ENCODE assay signal across 8 mouse cellular contexts in the genomic region with DNA sequence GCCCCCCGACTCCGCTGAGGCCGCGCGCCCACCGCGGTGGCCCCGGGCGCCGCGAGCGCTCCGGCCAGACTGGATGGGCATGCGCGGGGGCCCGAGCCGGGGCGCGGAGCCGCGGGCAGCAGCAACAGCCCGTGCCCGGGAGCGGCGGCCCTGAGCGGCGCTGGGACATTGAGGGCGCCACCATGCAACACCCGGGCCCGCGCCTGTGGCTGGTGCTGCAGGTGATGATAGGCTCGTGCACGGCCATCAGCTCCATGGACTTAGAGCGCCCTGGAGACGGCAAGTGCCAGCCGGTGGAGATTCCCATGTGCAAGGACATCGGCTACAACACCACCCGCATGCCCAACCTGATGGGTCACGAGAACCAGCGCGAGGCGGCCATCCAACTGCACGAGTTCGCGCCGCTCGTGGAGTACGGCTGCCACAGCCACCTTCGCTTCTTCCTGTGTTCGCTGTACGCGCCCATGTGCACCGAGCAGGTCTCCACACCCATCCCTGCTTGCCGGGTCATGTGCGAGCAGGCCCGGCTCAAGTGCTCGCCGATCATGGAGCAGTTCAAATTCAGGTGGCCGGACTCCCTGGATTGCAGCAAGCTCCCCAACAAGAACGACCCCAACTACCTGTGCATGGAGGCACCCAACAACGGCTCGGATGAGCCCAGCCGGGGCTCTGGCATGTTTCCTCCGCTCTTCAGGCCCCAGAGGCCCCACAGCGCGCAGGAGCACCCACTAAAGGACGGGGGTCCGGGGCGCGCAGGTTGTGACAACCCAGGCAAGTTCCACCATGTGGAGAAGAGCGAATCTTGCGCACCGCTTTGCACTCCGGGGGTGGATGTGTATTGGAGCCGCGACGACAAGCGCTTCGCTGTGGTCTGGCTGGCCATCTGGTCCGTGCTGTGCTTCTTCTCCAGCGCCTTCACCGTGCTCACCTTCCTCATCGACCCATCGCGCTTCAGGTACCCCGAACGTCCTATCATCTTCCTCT. TPM values are rescaled to one million over a fixed set of nuclear protein-coding genes. Genes with fewer than 3 reads are reported as not detected.
DNase-seq lines count a peak whose midpoint lies in the region; ATAC-seq and TF ChIP-seq lines count a peak whose summit lies in the region.

No protein-coding gene starts in this region.

- under 1% methylated on average over 87 of the region's 87 CpGs for WGBS in hindbrain, embryonic 13.5 days
- under 1% methylated on average over 83 of the region's 87 CpGs for WGBS in liver, postnatal 0 days (ENCODE audit: insufficient replicate concordance)

- 0 out of 2 replicates have a peak, but pooled peaks have one; percentile 13 for ATAC-seq in frontal cortex, adult (ENCODE audit: low TSS enrichment)
- ATAC-seq in hindbrain, embryonic 13.5 days (ENCODE audit: low FRiP score), result 0 out of 2 replicates have a peak, but pooled peaks have one; percentile 12
- ATAC-seq in liver, postnatal 0 days, result no peak

- no peak for TF ChIP-seq CTCF in liver, postnatal 0 days (IDR thresholded peaks at IDR 0.05; ENCODE audit: low read depth)

- no peaks in the 10 kb centered on the region for H3K36me3 ChIP-seq in hindbrain, embryonic 13.5 days
- no peaks in the 10 kb centered on the region for H3K36me3 ChIP-seq in liver, postnatal 0 days (replicated peaks; ENCODE audit: insufficient read depth, low read length)

- H3K9me3 ChIP-seq in hindbrain, embryonic 13.5 days, result no peaks in the 10 kb centered on the region
- H3K9me3 ChIP-seq in liver, postnatal 0 days (ENCODE audit: low read length), result no peaks in the 10 kb centered on the region

- H3K4me2 ChIP-seq in hindbrain, embryonic 13.5 days, result peak overlapping the region; percentile 92
- H3K4me2 ChIP-seq in liver, postnatal 0 days (ENCODE audit: low read depth, low read length), result peak overlapping the region; percentile 75

- H3K4me3 ChIP-seq in hindbrain, embryonic 13.5 days, result peak overlapping the region; percentile 68
- peak overlapping the region; percentile 44 for H3K4me3 ChIP-seq in liver, postnatal 0 days (ENCODE audit: low read depth, low read length)

- peaks cover 47% of the 10 kb centered on the region for H3K27me3 ChIP-seq in hindbrain, embryonic 13.5 days
- H3K27me3 ChIP-seq in liver, postnatal 0 days (ENCODE audit: insufficient read depth, low read length), result peaks cover 71% of the 10 kb centered on the region

- H3K4me1 ChIP-seq in hindbrain, embryonic 13.5 days (replicated peaks), result peaks cover 63% of the 10 kb centered on the region
- H3K4me1 ChIP-seq in liver, postnatal 0 days (ENCODE audit: insufficient read depth), result no peaks in the 10 kb centered on the region

- H3K9ac ChIP-seq in hindbrain, embryonic 13.5 days, result peak overlapping the region; percentile 78
- H3K9ac ChIP-seq in liver, postnatal 0 days (replicated peaks), result no peak overlapping the region

- DNase-seq in frontal cortex, adult 2 months (ENCODE audit: extremely low spot score in 1 of 2, low spot score in 1 of 2), result no peak
- DNase-seq in right cerebral cortex, postnatal 25 days, result peak; percentile 21
- DNase-seq in right cerebral cortex, postnatal 36 days (ENCODE audit: low spot score in 2 of 2), result no peak
- DNase-seq in liver, postnatal 0 days, result no peak
- DNase-seq in thymus, postnatal 36 days, result peak; percentile 41 to 48
- DNase-seq in c-Kit-positive CD71-positive TER-119-positive erythroid progenitor cells, embryonic 14.5 days (ENCODE audit: low spot score), result no peak

- peak overlapping the region; percentile 85 for H3K27ac ChIP-seq in hindbrain, embryonic 13.5 days
- H3K27ac ChIP-seq in liver, postnatal 0 days (ENCODE audit: low read depth), result no peak overlapping the region

- no peak for TF ChIP-seq EP300 in liver, postnatal 0 days (IDR thresholded peaks at IDR 0.05; ENCODE audit: low read depth)

RNA-seq across cellular contexts. Expression of gene Fzd10, which starts 0.7 kb away (rescaled TPM):
- polyA plus RNA-seq in frontal cortex, adult 2 months (2012; rRNA removed), result 1.3 and 1.8 TPM in 2 replicates
- polyA plus RNA-seq in hindbrain, embryonic 13.5 days (2015; fragmentation: Nextera tagmentation; extraction: Ambion mirVana), result 6.1 and 8.1 TPM in 2 replicates
- polyA plus RNA-seq in liver, postnatal 0 days (2015; fragmentation: Nextera tagmentation; extraction: Ambion mirVana), result 0.04 TPM in 1 of 2 replicates, not detected in the other

Comparison
In these comparisons a context has a peak if more than half of its experiments do, and no peak if none do; other contexts are left out.
1. DNase-seq: peak in right cerebral cortex, postnatal 25 days (single experiment) and thymus, postnatal 36 days (2 of 2); none in frontal cortex, adult 2 months (0 of 2), right cerebral cortex, postnatal 36 days (0 of 2), liver, postnatal 0 days (single experiment) and c-Kit-positive CD71-positive TER-119-positive erythroid progenitor cells, embryonic 14.5 days (single experiment).